Mouse (Mus musculus) testis, adult 2 months (tissue): ENCODE results near the gene Mob3a.

ENCODE experiments used
- CTCF ChIP-seq: fragments of 200-500 bp; IDR thresholded peaks from 2 replicates; pipeline ENCODE4 v1.5.1; 2012; ENCODE audit warnings: low read depth, mild to moderate bottlenecking, inconsistent platforms, low read length, moderate library complexity; ENCODE audit not compliant: control insufficient read depth, insufficient read depth, insufficient replicate concordance
- POLR2A ChIP-seq: fragments of 200-500 bp; IDR thresholded peaks from 2 replicates; pipeline ENCODE4 v1.6.1; 2012; ENCODE audit warnings: low read depth, mild to moderate bottlenecking, inconsistent platforms, low read length, moderate library complexity; ENCODE audit not compliant: control insufficient read depth

DNA sequence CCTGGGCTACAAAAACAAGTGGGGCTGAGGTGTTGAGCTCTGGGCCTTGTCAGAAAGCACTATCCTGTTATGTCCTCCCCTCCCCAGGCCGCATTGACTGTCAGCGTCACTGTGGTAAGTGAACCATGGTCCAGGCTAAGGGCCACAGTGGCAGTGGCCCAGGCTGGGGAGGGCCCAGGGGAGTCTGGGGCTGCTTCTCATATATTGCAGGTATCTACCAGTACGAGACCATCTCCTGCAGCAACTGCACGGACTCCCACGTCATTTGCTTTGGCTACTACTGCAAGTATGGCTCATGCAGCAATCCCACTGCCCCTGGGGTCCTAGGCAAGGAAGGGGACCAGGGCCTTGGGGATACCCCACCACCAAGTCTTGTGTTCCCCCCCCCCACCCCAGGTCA is 1.9 kb upstream of the Mob3a start:
- TF ChIP-seq CTCF (no peak), POLR2A (no peak)
